17 mouse cellular contexts compared by ENCODE assay signal in the genomic region with DNA sequence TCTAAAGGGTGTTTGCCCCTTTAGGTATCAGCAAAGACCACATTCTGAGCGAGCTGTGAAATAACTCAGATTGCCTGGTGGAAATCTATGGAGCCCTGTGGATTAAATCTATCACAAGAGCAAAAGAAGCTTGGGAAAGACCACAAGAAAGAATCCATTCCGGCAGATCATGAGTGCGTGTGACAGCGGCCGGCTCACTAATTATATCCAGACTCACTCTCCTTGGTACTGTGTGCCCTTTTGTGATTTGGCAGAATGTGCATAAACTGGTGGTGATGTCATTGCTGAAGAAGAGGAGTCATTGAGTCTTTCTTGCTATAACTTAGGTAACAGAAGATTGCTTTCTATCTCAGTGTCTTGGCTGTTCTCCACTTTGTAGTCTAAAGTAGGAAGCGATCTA.
DNase-seq lines count a peak whose midpoint lies in the region; ATAC-seq and TF ChIP-seq lines count a peak whose summit lies in the region.
"Had no signal": no experiment of that assay in that cellular context is flagged by ENCODE, and none has a peak within 500 bp of the region (broad histone marks: within the 10 kb centered on the region; RNA-seq: fewer than 3 reads in every experiment).

No protein-coding gene starts in this region.

- H3K36me3 ChIP-seq in forebrain, embryonic 13.5 days (ENCODE audit: poor library complexity, severe bottlenecking), result 0 out of 2 replicates have a peak, but pooled peaks cover 5% of the 10 kb centered on the region
- no peaks in the 10 kb centered on the region for H3K36me3 ChIP-seq in forebrain, embryonic 11.5 days (ENCODE audit: control insufficient read depth, insufficient read depth, low read length)
- peaks cover 6% of the 10 kb centered on the region for H3K36me3 ChIP-seq in heart, embryonic 13.5 days
- H3K36me3 ChIP-seq in heart, embryonic 10.5 days, result no peaks in the 10 kb centered on the region
- H3K36me3 ChIP-seq: hindbrain, embryonic 15.5 days had no signal

- WGBS in forebrain, embryonic 13.5 days, result 43% methylated on average over 6 of the region's 6 CpGs
- WGBS in forebrain, embryonic 11.5 days, result 67% methylated on average over 6 of the region's 6 CpGs
- WGBS in heart, embryonic 13.5 days, result 49% methylated on average over 6 of the region's 6 CpGs
- WGBS in heart, embryonic 10.5 days, result 77% methylated on average over 6 of the region's 6 CpGs

- no peaks in the 10 kb centered on the region for H3K9me3 ChIP-seq in forebrain, embryonic 13.5 days (replicated peaks)
- H3K9me3 ChIP-seq in forebrain, embryonic 11.5 days (ENCODE audit: control insufficient read depth, low read length), result no peaks in the 10 kb centered on the region
- H3K9me3 ChIP-seq in heart, embryonic 13.5 days, result no peaks in the 10 kb centered on the region
- no peaks in the 10 kb centered on the region for H3K9me3 ChIP-seq in heart, embryonic 10.5 days
- H3K9me3 ChIP-seq: embryonic facial prominence, embryonic 10.5 days; hindbrain, embryonic 15.5 days; kidney, embryonic 15.5 days had no signal

- H3K9ac ChIP-seq in forebrain, embryonic 13.5 days, result no peak overlapping the region
- H3K9ac ChIP-seq in forebrain, embryonic 11.5 days (ENCODE audit: low read length), result no peak overlapping the region
- no peak overlapping the region for H3K9ac ChIP-seq in heart, embryonic 13.5 days
- H3K9ac ChIP-seq: hindbrain, embryonic 15.5 days; kidney, embryonic 15.5 days had no signal

- H3K4me2 ChIP-seq in forebrain, embryonic 13.5 days, result no peak overlapping the region
- no peak overlapping the region for H3K4me2 ChIP-seq in forebrain, embryonic 11.5 days (ENCODE audit: low read depth, low read length, severe bottlenecking)
- no peak overlapping the region for H3K4me2 ChIP-seq in heart, embryonic 13.5 days
- H3K4me2 ChIP-seq: hindbrain, embryonic 15.5 days; kidney, embryonic 15.5 days had no signal

- TF ChIP-seq POLR2A in brain, embryonic 14.5 days (IDR thresholded peaks at IDR 0.05; ENCODE audit: borderline replicate concordance, extremely low read depth, insufficient read depth, insufficient read length, poor library complexity, severe bottlenecking), result no peak

- DNase-seq in forebrain, embryonic 11.5 days (ENCODE audit: low spot score), result no peak
- DNase-seq in heart, embryonic 10.5 days (ENCODE audit: low spot score), result no peak
- peak; percentile 38 for DNase-seq in Muller cell, postnatal 12 days (ENCODE audit: inconsistent ontology term)
- DNase-seq in brain, embryonic 14.5 days (ENCODE audit: low read depth), result peak; percentile 65
- DNase-seq: adrenal gland, postnatal 14 days; cerebellum, adult 2 months; cerebellum, postnatal 10 days; gastrocnemius, postnatal 14 days; heart, postnatal 14 days; kidney, adult 2 months had no signal

- H3K27ac ChIP-seq in forebrain, embryonic 13.5 days, result 0 out of 2 replicates have a peak overlapping the region, but pooled peaks have one; percentile 8
- no peak overlapping the region for H3K27ac ChIP-seq in forebrain, embryonic 11.5 days (ENCODE audit: low read depth, low read length)
- H3K27ac ChIP-seq in heart, embryonic 13.5 days (replicated peaks), result peak overlapping the region; percentile 55
- no peak overlapping the region for H3K27ac ChIP-seq in heart, embryonic 10.5 days
- H3K27ac ChIP-seq: embryonic facial prominence, embryonic 10.5 days; hindbrain, embryonic 15.5 days; kidney, embryonic 15.5 days had no signal

- H3K4me3 ChIP-seq in forebrain, embryonic 13.5 days, result no peak overlapping the region
- no peak overlapping the region for H3K4me3 ChIP-seq in forebrain, embryonic 11.5 days (ENCODE audit: low read depth, low read length)
- H3K4me3 ChIP-seq in heart, embryonic 13.5 days, result no peak overlapping the region
- H3K4me3 ChIP-seq in heart, embryonic 10.5 days, result no peak overlapping the region
- H3K4me3 ChIP-seq: embryonic facial prominence, embryonic 10.5 days; hindbrain, embryonic 15.5 days; kidney, embryonic 15.5 days had no signal

- TF ChIP-seq CTCF in brain, embryonic 14.5 days (IDR thresholded peaks at IDR 0.05; ENCODE audit: borderline replicate concordance, extremely low read depth, insufficient read depth, insufficient read length), result no peak

- peaks cover 59% of the 10 kb centered on the region for H3K4me1 ChIP-seq in forebrain, embryonic 13.5 days
- H3K4me1 ChIP-seq in forebrain, embryonic 11.5 days (replicated peaks; ENCODE audit: control insufficient read depth, insufficient read depth, low read length), result peaks cover 3% of the 10 kb centered on the region; the same call in 1 of the 2 replicates
- H3K4me1 ChIP-seq in heart, embryonic 13.5 days, result peaks cover 74% of the 10 kb centered on the region
- H3K4me1 ChIP-seq in heart, embryonic 10.5 days, result peaks cover 30% of the 10 kb centered on the region

- H3K27me3 ChIP-seq in forebrain, embryonic 13.5 days, result no peaks in the 10 kb centered on the region
- H3K27me3 ChIP-seq in forebrain, embryonic 11.5 days (ENCODE audit: control insufficient read depth, insufficient read depth, low read length), result no peaks in the 10 kb centered on the region
- no peaks in the 10 kb centered on the region for H3K27me3 ChIP-seq in heart, embryonic 13.5 days (replicated peaks)
- H3K27me3 ChIP-seq in heart, embryonic 10.5 days (ENCODE audit: insufficient read depth, poor library complexity, severe bottlenecking), result no peaks in the 10 kb centered on the region
- H3K27me3 ChIP-seq: CH12.LX; hindbrain, embryonic 15.5 days; kidney, embryonic 15.5 days had no signal

- no peak for ATAC-seq in forebrain, embryonic 13.5 days
- no peak for ATAC-seq in forebrain, embryonic 11.5 days (replicated peaks; ENCODE audit: low FRiP score)
- ATAC-seq in heart, embryonic 13.5 days (ENCODE audit: extremely low read depth, insufficient number of reproducible peaks, low FRiP score, low TSS enrichment), result no peak
- ATAC-seq: intestine, embryonic 16.5 days had no signal

Comparison
In these comparisons a context has a peak if more than half of its experiments do, and no peak if none do; other contexts are left out.
1. H3K27ac ChIP-seq: peak in forebrain, embryonic 13.5 days (single experiment) and heart, embryonic 13.5 days (single experiment); none in forebrain, embryonic 11.5 days (single experiment) and heart, embryonic 10.5 days (single experiment).
2. DNase-seq: peak in Muller cell, postnatal 12 days (single experiment) and brain, embryonic 14.5 days (single experiment); none in forebrain, embryonic 11.5 days (single experiment) and heart, embryonic 10.5 days (single experiment).